In genomic region chr2:80707429-80707828, GRCm38 (mm10) we compare ENCODE assay signal across 18 mouse cellular contexts.
DNase-seq lines count a peak whose midpoint lies in the region; ATAC-seq and TF ChIP-seq lines count a peak whose summit lies in the region.
"Had no signal": no experiment of that assay in that cellular context is flagged by ENCODE, and none has a peak within 500 bp of the region (broad histone marks: within the 10 kb centered on the region; RNA-seq: fewer than 3 reads in every experiment).

No protein-coding gene starts in this region.

- peak; percentile 21; the same call in 1 of the 2 replicates for TF ChIP-seq CTCF in heart, adult 2 months (IDR thresholded peaks at IDR 0.05)
- TF ChIP-seq CTCF in liver, postnatal 0 days (IDR thresholded peaks at IDR 0.05; ENCODE audit: low read depth): peak; percentile 19; the same call in 1 of the 2 replicates
- TF ChIP-seq CTCF in ES-Bruce4 (IDR thresholded peaks at IDR 0.05; ENCODE audit: low read depth, low read length): peak; percentile 22
- peak; percentile 48 for TF ChIP-seq CTCF in stomach, postnatal 0 days (IDR thresholded peaks at IDR 0.05; ENCODE audit: low read depth)

- WGBS in heart, adult 2 months: 85% methylated on average over 1 of the region's 1 CpGs
- WGBS in liver, postnatal 0 days (ENCODE audit: insufficient replicate concordance): 63% methylated on average over 1 of the region's 1 CpGs
- whole genome bisulfite sequencing in liver, embryonic 12.5 days (ENCODE audit: insufficient replicate concordance): 48% methylated on average over 1 of the region's 1 CpGs
- 79% methylated on average over 1 of the region's 1 CpGs for WGBS in stomach, postnatal 0 days

- no peak overlapping the region for H3K9ac ChIP-seq in heart, adult 2 months (ENCODE audit: low read depth, low read length)
- H3K9ac ChIP-seq in liver, postnatal 0 days (replicated peaks): no peak overlapping the region
- H3K9ac ChIP-seq in liver, embryonic 12.5 days: no peak overlapping the region
- no peak overlapping the region for H3K9ac ChIP-seq in ES-Bruce4 (ENCODE audit: low read depth, poor library complexity, severe bottlenecking)
- H3K9ac ChIP-seq in stomach, postnatal 0 days (ENCODE audit: low read length): no peak overlapping the region
- H3K9ac ChIP-seq: embryonic facial prominence, embryonic 12.5 days; hindbrain, embryonic 15.5 days had no signal

- no peaks in the 10 kb centered on the region for H3K36me3 ChIP-seq in heart, adult 2 months (ENCODE audit: control insufficient read depth, insufficient read depth, low read length)
- H3K36me3 ChIP-seq in liver, postnatal 0 days (replicated peaks; ENCODE audit: insufficient read depth, low read length): no peaks in the 10 kb centered on the region
- H3K36me3 ChIP-seq in liver, embryonic 12.5 days: no peaks in the 10 kb centered on the region
- no peaks in the 10 kb centered on the region for H3K36me3 ChIP-seq in ES-Bruce4 (ENCODE audit: control insufficient read depth, insufficient read depth, low read length, poor library complexity, severe bottlenecking)
- H3K36me3 ChIP-seq in stomach, postnatal 0 days (ENCODE audit: control insufficient read depth, insufficient read depth, low read length): no peaks in the 10 kb centered on the region
- H3K36me3 ChIP-seq: embryonic facial prominence, embryonic 12.5 days; hindbrain, embryonic 15.5 days had no signal

- no peak overlapping the region for H3K27ac ChIP-seq in heart, adult 2 months
- H3K27ac ChIP-seq in liver, postnatal 0 days (ENCODE audit: low read depth): no peak overlapping the region
- no peak overlapping the region for H3K27ac ChIP-seq in liver, embryonic 12.5 days
- H3K27ac ChIP-seq in ES-Bruce4 (ENCODE audit: insufficient read depth, low read length): no peak overlapping the region
- no peak overlapping the region for H3K27ac ChIP-seq in stomach, postnatal 0 days (replicated peaks)
- H3K27ac ChIP-seq: embryonic facial prominence, embryonic 12.5 days; hindbrain, embryonic 15.5 days had no signal

- no peak for ATAC-seq in liver, postnatal 0 days
- no peak for ATAC-seq in liver, embryonic 12.5 days
- no peak for ATAC-seq in stomach, postnatal 0 days (ENCODE audit: low FRiP score, low TSS enrichment)
- no peak for ATAC-seq in monocyte, adult 5-6 weeks (replicated peaks; ENCODE audit: insufficient number of reproducible peaks, low FRiP score, low TSS enrichment, poor library complexity, severe bottlenecking)
- ATAC-seq: forebrain, embryonic 16.5 days had no signal

- no peaks in the 10 kb centered on the region for H3K27me3 ChIP-seq in heart, adult 2 months (ENCODE audit: control insufficient read depth, insufficient read depth, low read length)
- H3K27me3 ChIP-seq in liver, postnatal 0 days (ENCODE audit: insufficient read depth, low read length): no peaks in the 10 kb centered on the region
- no peaks in the 10 kb centered on the region for H3K27me3 ChIP-seq in liver, embryonic 12.5 days (replicated peaks)
- H3K27me3 ChIP-seq in ES-Bruce4 (ENCODE audit: control insufficient read depth, insufficient read depth, low read length, poor library complexity, severe bottlenecking): no peaks in the 10 kb centered on the region
- H3K27me3 ChIP-seq in stomach, postnatal 0 days (ENCODE audit: control insufficient read depth, insufficient read depth, low read length): no peaks in the 10 kb centered on the region
- H3K27me3 ChIP-seq: embryonic facial prominence, embryonic 12.5 days; hindbrain, embryonic 15.5 days had no signal

- intact Hi-C loops in heart, adult 2 months (cut with DNase I): no loop called here
- intact Hi-C loops in heart, postnatal 10 days (cut with DNase I): no loop called here

- no peaks in the 10 kb centered on the region for H3K4me1 ChIP-seq in heart, adult 2 months (ENCODE audit: control insufficient read depth, insufficient read depth, low read length)
- no peaks in the 10 kb centered on the region for H3K4me1 ChIP-seq in liver, postnatal 0 days (ENCODE audit: insufficient read depth)
- H3K4me1 ChIP-seq in liver, embryonic 12.5 days: no peaks in the 10 kb centered on the region
- H3K4me1 ChIP-seq in ES-Bruce4 (ENCODE audit: control insufficient read depth, insufficient read depth, low read length): no peaks in the 10 kb centered on the region
- no peaks in the 10 kb centered on the region for H3K4me1 ChIP-seq in stomach, postnatal 0 days (replicated peaks; ENCODE audit: control insufficient read depth, insufficient read depth)
- H3K4me1 ChIP-seq: embryonic facial prominence, embryonic 12.5 days; hindbrain, embryonic 15.5 days had no signal

- H3K9me3 ChIP-seq in liver, postnatal 0 days (ENCODE audit: low read length): no peaks in the 10 kb centered on the region
- no peaks in the 10 kb centered on the region for H3K9me3 ChIP-seq in liver, embryonic 12.5 days (replicated peaks)
- H3K9me3 ChIP-seq in ES-Bruce4 (replicated peaks; ENCODE audit: control insufficient read depth, insufficient read depth, low read length, poor library complexity, severe bottlenecking): no peaks in the 10 kb centered on the region
- H3K9me3 ChIP-seq in stomach, postnatal 0 days (ENCODE audit: control insufficient read depth, low read length): no peaks in the 10 kb centered on the region
- H3K9me3 ChIP-seq: embryonic facial prominence, embryonic 12.5 days; hindbrain, embryonic 15.5 days had no signal

- H3K4me3 ChIP-seq in heart, adult 2 months: no peak overlapping the region
- no peak overlapping the region for H3K4me3 ChIP-seq in liver, postnatal 0 days (ENCODE audit: low read depth, low read length)
- no peak overlapping the region for H3K4me3 ChIP-seq in liver, embryonic 12.5 days
- H3K4me3 ChIP-seq in ES-Bruce4 (ENCODE audit: low read depth, low read length): no peak overlapping the region
- no peak overlapping the region for H3K4me3 ChIP-seq in stomach, postnatal 0 days (ENCODE audit: low read depth, low read length)
- H3K4me3 ChIP-seq: embryonic facial prominence, embryonic 12.5 days; hindbrain, embryonic 15.5 days had no signal

- no peak for DNase-seq in heart, adult 2 months
- DNase-seq in heart, postnatal 10 days: no peak
- DNase-seq in liver, postnatal 0 days: no peak
- no peak for DNase-seq in stomach, postnatal 0 days (ENCODE audit: low spot score)
- DNase-seq: adrenal gland, postnatal 25 days; cerebellum, adult 2 months; gastrocnemius, postnatal 10 days; kidney, adult 9 months; left cerebral cortex, postnatal 4 days; lung, postnatal 10 days; thymus, postnatal 36 days had no signal

- H3K79me2 ChIP-seq in heart, adult 2 months (replicated peaks; ENCODE audit: control insufficient read depth, insufficient read depth, low read length): no peaks in the 10 kb centered on the region

- H3K4me2 ChIP-seq in liver, postnatal 0 days (ENCODE audit: low read depth, low read length): no peak overlapping the region
- H3K4me2 ChIP-seq in liver, embryonic 12.5 days: no peak overlapping the region
- no peak overlapping the region for H3K4me2 ChIP-seq in stomach, postnatal 0 days (replicated peaks; ENCODE audit: low read depth)
- H3K4me2 ChIP-seq: embryonic facial prominence, embryonic 12.5 days; hindbrain, embryonic 15.5 days; liver, embryonic 11.5 days had no signal

- no peak for TF ChIP-seq EP300 in heart, adult 2 months (IDR thresholded peaks at IDR 0.05; ENCODE audit: insufficient read depth, low read depth, low read length)
- no peak for TF ChIP-seq EP300 in liver, postnatal 0 days (IDR thresholded peaks at IDR 0.05; ENCODE audit: low read depth)
- no peak for TF ChIP-seq EP300 in ES-Bruce4 (IDR thresholded peaks at IDR 0.05; ENCODE audit: insufficient read depth, low read depth, low read length)
- TF ChIP-seq EP300 in stomach, postnatal 0 days (optimal IDR thresholded peaks at IDR 0.05): no peak

- TF ChIP-seq POLR2A in heart, adult 2 months (IDR thresholded peaks at IDR 0.05; ENCODE audit: insufficient read depth, low read depth, low read length): no peak
- no peak for TF ChIP-seq POLR2A in ES-Bruce4 (IDR thresholded peaks at IDR 0.05; ENCODE audit: insufficient read depth, low read length)
